Mouse (Mus musculus) small intestine, adult 2 months (tissue): Measurements from ENCODE around the gene Nudt1.
A peak's percentile ranks its signal among the peaks of the same experiment; 100 is the strongest.

Experiments
- CTCF ChIP-seq: fragments of 200-500 bp; IDR thresholded peaks from 2 replicates; pipeline ENCODE4 v1.5.1; 2012; ENCODE audit warnings: low read depth, mild to moderate bottlenecking, control low read depth, inconsistent platforms, low read length, moderate library complexity, mixed read lengths; ENCODE audit not compliant: insufficient replicate concordance, insufficient read length; ENCODE audit errors: extremely low read depth
- POLR2A ChIP-seq: fragments of 200-500 bp; IDR thresholded peaks from 2 replicates; pipeline ENCODE4 v1.6.1; 2012; ENCODE audit warnings: low read depth, mild to moderate bottlenecking, control low read depth, inconsistent platforms, low read length, moderate library complexity

DNA sequence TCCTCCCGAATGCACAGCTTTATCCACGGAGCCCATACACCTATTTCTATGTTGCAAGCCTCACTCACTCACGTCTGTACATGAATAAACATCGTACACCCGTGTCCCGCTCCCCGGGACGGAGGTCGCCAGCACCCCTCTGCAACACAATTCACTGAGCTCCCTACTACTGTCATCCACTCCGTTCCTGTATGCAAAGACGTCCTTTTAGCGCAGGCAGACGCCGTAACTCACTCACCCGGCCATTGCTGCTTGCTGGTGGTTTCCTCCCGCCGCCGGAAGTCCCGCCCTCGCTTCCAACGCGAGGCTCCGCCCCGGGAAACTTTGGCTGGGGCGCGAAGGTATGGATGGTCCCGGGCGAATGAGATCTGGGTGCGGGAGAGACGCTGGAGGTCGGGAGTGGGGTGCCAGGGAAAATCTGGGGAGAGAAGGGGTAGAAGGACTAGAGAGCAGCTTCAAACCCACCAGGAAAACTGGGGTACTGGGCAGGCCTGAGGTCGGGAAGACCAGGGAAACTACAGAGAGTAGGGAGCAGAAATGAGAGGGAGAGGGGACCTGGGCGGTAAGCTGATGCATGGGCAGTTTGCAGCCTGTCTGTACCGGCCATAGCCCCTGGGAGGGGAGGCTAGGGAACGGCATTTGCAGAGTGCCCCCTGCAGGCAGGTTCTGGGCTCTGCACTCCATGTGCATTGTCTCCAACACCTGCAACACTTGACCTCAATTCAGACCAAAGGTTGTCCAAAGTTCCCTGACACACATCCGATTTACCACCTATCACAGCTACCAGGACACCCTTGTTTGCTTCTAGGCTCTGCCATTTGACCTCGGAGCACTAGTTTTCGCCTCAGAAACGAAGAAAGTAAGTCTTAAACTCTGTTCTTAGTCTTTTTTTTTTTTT, 10.4 kb downstream of the Nudt1 start, which contains the start of gene Mrm2:
- peak; percentile 58; the same call in 1 of the 2 replicates for TF ChIP-seq POLR2A
- TF ChIP-seq CTCF: peak; percentile 98
